Mouse (Mus musculus) kidney, adult 11 months (tissue): ENCODE measurements at regions not wholly inside any gene's neighbourhood (a gene's known extent, or its start where the extent isn't known, plus 50 kb on each side); places are given as distances from the start of the nearest gene placed in this dataset.

Experiments used
- DNase-seq: peaks from one replicate; pipeline ENCODE4 v3.0.0; 2022

GRCm38 (mm10) chr13:101501845-101502284, 266.2 kb downstream of the Pik3r1 start:
- no peak for DNase-seq

GRCm38 (mm10) chr13:101501061-101501460, 267.0 kb downstream of the Pik3r1 start:
- no peak for DNase-seq

- DNase-seq: no peak
Measured at GRCm38 (mm10) chr13:101491835-101492234, 276.2 kb downstream of the Pik3r1 start.

GRCm38 (mm10) chr13:101490961-101491360, 277.1 kb downstream of the Pik3r1 start:
- no peak for DNase-seq

GRCm38 (mm10) chr13:101487621-101488020, 280.4 kb downstream of the Pik3r1 start:
- DNase-seq: no peak

- DNase-seq: no peak
Measured at GRCm38 (mm10) chr13:101485823-101486222, 282.2 kb downstream of the Pik3r1 start.

GRCm38 (mm10) chr13:101483816-101484215, 284.2 kb downstream of the Pik3r1 start:
- DNase-seq: no peak

- no peak for DNase-seq
Measured at GRCm38 (mm10) chr13:101481551-101482184, 286.3 kb downstream of the Pik3r1 start.

- no peak for DNase-seq
Measured at GRCm38 (mm10) chr13:101479297-101479652, 288.7 kb downstream of the Pik3r1 start.

GRCm38 (mm10) chr13:101478608-101479296, 289.3 kb downstream of the Pik3r1 start:
- DNase-seq: no peak

- DNase-seq: no peak
Measured at GRCm38 (mm10) chr13:101473349-101473748, 294.7 kb downstream of the Pik3r1 start.

- DNase-seq: no peak
Measured at GRCm38 (mm10) chr13:101470560-101471247, 297.3 kb downstream of the Pik3r1 start.

GRCm38 (mm10) chr13:101465748-101466127, 302.3 kb downstream of the Pik3r1 start:
- no peak for DNase-seq

GRCm38 (mm10) chr13:101464928-101465747, 302.9 kb downstream of the Pik3r1 start:
- peak; percentile 5 for DNase-seq

- DNase-seq: no peak
Measured at GRCm38 (mm10) chr13:101456926-101457325, 311.1 kb downstream of the Pik3r1 start.

GRCm38 (mm10) chr13:101454276-101454675, 313.7 kb downstream of the Pik3r1 start:
- DNase-seq: no peak

GRCm38 (mm10) chr13:101450501-101450900, 317.5 kb downstream of the Pik3r1 start:
- no peak for DNase-seq

GRCm38 (mm10) chr13:101439517-101439916, 328.5 kb downstream of the Pik3r1 start:
- no peak for DNase-seq

- no peak for DNase-seq
Measured at GRCm38 (mm10) chr13:101439041-101439440, 329.0 kb downstream of the Pik3r1 start.

- DNase-seq: no peak
Measured at GRCm38 (mm10) chr13:101433162-101433561, 334.9 kb downstream of the Pik3r1 start.

- peak; percentile 53 for DNase-seq
Measured at GRCm38 (mm10) chr13:101427426-101428221, 340.4 kb downstream of the Pik3r1 start.

GRCm38 (mm10) chr13:101426461-101426860, 341.6 kb downstream of the Pik3r1 start:
- no peak for DNase-seq
